Mouse (Mus musculus): ENCODE measurements around the gene Dnm2. TPM values are rescaled to one million over a fixed set of nuclear protein-coding genes. Genes with fewer than 3 reads are reported as not detected.
"Not testable (repeated sequence)": the region's sequence is repeated elsewhere in the genome, so short reads cannot be mapped to it uniquely, and the experiment has no call there.

Dnm2 gene
- polyA plus RNA-seq, 1 experiment from 2014 or later, result 107 TPM

GRCm38 (mm10) chr9:21498284-21498902, 73.7 kb downstream of the Dnm2 start:
- DNase-seq (ENCODE audit: low spot score), result no peak

GRCm38 (mm10) chr9:21503352-21503751, 78.6 kb downstream of the Dnm2 start:
- no peak for DNase-seq (ENCODE audit: low spot score)

DNA sequence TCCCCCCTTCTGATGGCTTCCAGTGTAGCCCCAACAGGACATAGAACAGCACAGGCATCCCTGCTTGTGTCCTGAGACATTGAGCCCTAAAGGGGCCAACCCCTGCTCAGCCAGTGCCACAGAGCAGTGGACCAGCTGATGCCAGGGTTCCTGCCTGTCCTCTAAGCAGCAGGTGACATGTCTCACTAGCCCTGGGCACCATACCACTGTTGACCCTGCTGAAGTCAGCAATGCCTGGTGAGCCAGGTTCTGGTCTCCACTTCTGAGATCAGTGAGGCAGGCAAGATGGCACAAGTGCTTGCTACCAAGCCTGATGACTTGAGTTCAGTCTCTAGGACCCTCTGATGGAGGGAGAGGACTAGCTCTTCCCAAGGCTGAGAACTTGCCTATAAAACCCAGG, 81.1 kb downstream of the Dnm2 start:
- no peak for DNase-seq (ENCODE audit: low spot score)

DNA sequence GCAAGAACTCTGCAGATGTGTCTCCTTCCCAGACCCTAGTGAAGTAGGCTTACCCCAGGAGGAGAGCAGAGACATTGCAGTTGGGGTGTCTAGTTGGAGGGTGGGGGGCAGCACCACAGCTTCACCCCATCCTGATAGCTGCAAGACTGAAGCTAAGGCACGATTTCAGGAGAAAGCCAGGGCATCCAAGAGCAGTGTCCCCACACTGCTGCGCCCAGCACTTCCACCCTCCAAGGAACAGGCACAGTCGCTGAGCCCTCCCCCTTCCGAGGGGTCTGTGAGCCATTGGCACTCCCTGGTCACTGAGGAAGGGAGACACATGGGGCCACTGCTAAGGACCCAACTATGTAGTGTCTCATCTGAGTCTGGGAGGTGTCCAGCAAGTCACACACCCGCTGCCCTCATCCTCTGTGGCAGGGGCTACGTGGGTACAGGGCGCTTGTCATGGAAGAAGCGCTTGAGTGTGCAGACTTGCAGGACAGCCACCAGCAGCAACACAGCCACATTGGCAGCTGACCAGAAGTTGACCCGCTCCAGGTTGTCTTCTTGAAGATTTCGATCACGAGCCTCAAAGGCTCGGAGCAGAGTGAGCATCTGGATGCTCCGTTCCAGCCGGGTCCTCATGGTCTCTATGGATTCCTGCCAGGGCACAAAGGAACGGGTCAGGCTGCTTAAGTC, 83.2 kb downstream of the Dnm2 start:
- no peak for DNase-seq (ENCODE audit: low spot score)

- no peak for DNase-seq (ENCODE audit: low spot score)
These were observed 84.2 kb downstream of the Dnm2 start for GRCm38 (mm10) chr9:21508871-21509404.

DNA sequence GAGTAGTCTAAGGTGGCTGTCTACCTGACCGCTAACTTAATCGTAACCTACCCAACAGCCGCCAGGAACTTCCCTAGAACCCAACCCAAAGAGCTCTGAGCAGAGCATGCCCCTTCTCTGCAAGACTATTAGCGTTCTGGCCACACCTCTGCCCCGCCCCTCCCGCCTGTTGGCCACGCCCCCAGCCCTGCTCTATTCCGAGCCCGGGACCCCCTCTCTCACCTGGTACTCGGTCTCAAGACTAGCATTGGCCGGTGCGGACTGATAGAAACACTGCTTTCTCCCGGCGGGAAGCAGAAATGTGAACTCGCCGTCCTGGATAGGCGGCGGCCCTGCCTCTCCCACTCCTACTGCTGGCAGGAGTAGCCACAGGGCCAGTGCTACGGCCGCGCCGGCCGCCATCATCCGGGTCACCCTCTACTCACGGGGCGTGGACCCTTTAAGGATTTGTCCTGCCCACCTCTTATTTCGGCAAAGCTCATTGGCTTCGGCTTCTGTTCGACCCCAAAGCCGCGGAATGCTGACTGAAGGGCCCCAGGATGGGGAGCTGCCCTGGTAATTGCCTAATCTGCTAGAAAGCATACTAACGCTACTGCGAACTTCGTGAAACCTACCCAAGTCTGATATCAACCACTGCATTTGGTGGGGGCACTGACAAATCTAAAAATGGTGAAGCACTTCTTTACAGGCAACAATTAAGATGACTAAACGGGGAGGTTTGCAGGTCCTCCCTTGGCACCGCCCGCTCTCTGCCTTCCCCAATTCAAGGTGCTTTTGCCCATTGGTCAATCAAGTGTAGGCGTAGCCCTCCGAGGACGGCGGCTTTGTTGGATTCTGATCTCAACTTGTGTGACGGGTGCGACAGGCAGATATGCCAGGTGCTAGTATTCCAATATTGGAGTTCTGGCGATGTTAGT, 85.3 kb downstream of the Dnm2 start, which contains the start of gene Tmed1:
Gene Tmed1 (minus strand): TSS at position 481 of the 917 bp plus-strand sequence.
- peak; percentile 91 for DNase-seq (ENCODE audit: low spot score)

- no peak for DNase-seq (ENCODE audit: low spot score)
These were observed 85.9 kb downstream of the Dnm2 start for GRCm38 (mm10) chr9:21510689-21511015.

DNA sequence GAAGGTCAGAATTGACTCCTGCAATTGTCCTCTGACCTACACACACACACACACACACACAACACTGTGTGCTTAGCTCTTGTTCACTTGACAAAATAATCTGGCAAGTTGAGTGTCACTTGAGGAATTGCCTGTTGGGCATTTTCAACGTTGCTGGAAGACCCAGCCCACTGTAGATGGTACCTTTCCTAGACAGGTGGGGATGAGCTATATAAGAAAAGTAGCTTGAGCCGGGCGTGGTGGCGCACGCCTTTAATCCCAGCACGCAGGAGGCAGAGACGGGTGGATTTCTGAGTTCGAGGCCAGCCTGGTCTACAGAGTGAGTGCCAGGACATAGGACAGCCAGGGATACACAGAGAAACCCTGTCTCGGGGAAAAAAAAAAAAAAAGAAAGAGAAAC, 86.3 kb downstream of the Dnm2 start:
- no peak for DNase-seq (ENCODE audit: low spot score)

- no peak for DNase-seq (ENCODE audit: low spot score)
These were observed 88.8 kb downstream of the Dnm2 start for GRCm38 (mm10) chr9:21513466-21513865.

GRCm38 (mm10) chr9:21517947-21518495, 93.3 kb downstream of the Dnm2 start:
- DNase-seq (ENCODE audit: low spot score), result no peak

- DNase-seq (ENCODE audit: low spot score), result not testable (repeated sequence)
These were observed 94.0 kb downstream of the Dnm2 start for GRCm38 (mm10) chr9:21518690-21519089.

- no peak for DNase-seq (ENCODE audit: low spot score)
These were observed 100.6 kb downstream of the Dnm2 start for GRCm38 (mm10) chr9:21525142-21525936.

DNA sequence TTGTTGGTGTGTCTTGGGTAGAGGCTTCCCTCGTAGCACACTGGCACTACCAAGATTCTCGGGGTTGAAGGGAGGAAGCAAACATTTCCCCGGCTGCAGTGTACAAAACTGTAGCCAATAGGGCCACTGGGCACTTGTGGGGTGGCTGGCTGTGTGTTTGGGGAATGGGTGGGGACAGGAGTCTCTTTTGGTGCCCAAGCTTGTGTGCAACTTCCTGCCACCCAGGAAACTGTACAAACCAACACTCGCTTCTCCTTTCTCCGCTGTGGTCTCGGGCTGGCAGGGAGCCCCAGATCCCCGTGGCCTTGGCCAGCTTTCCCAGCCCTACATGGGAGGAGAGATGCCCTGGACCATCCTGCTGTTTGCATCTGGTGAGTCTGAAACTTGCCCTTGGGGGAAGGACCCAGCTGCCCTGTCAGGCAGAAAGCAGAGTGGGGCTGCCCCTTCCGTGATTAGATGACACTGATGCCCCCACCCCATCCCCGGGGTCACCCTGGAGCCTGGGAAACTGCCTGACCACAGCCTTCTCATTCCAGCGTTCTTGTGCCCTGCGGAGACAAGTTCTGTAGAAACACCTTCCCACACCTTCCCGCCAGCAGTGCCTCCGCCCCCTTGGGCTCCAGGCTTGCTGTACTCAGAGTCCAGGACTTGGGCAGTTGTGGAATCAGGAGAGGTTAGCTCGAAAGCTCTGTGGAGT, 101.4 kb downstream of the Dnm2 start, which contains the start of gene AB124611:
Gene AB124611 (plus strand): TSS at position 240 of the 697 bp plus-strand sequence.
- peak; percentile 68 for DNase-seq (ENCODE audit: low spot score)

- DNase-seq (ENCODE audit: low spot score), result no peak
These were observed 101.9 kb downstream of the Dnm2 start for GRCm38 (mm10) chr9:21526634-21526944.

DNA sequence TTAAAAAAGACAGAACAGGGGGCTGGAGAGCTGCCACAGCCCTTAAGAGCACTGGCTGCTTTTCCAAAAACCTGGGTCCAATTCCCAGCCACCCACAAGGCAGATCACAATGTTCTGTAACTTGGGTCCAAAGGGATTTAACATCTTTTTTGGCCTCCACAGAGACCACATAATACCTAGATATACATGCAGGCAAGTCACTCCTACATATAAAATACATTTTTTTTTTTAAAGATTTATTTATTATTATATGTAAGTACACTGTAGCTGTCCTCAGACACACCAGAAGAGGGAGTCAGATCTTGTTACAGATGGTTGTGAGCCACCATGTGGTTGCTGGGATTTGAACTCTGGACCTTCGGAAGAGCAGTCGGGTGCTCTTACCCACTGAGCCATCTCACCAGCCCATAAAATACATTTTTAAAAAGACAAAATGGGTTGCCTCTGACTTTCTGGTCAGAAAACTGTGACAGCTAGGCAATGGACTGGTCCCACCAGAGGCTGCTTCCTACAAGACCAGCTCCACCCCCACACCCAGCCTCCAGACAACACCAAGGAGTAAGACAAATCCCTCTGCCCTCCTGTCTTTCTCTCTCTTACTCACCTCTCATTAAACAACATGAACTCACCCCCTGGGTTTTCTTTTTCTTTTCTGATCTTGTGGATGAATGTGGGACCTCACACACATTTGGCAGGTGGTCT, 102.5 kb downstream of the Dnm2 start:
- no peak for DNase-seq (ENCODE audit: low spot score)

GRCm38 (mm10) chr9:21527917-21528324, 103.2 kb downstream of the Dnm2 start:
- no peak for DNase-seq (ENCODE audit: low spot score)

DNA sequence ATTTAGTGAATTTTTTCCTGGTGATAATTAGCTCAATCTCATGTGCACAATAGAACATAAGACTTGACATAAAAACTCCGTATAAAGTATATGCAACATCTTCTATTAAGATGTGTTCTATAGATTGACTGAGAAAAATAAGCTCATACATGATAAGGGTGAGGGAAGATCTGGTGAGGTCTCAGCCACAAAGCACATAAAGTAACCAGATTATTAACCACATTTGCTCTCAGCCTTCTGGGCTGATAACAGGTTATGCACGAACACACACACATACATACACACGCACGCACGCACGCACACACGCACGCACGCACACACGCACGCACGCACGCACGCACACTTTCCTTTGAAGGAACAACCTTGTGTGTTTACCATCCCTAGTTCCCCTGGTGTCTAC, 111.8 kb downstream of the Dnm2 start:
- peak; percentile 31 for DNase-seq (ENCODE audit: low spot score)

GRCm38 (mm10) chr9:21537009-21537408, 112.3 kb downstream of the Dnm2 start:
- no peak for DNase-seq (ENCODE audit: low spot score)

DNA sequence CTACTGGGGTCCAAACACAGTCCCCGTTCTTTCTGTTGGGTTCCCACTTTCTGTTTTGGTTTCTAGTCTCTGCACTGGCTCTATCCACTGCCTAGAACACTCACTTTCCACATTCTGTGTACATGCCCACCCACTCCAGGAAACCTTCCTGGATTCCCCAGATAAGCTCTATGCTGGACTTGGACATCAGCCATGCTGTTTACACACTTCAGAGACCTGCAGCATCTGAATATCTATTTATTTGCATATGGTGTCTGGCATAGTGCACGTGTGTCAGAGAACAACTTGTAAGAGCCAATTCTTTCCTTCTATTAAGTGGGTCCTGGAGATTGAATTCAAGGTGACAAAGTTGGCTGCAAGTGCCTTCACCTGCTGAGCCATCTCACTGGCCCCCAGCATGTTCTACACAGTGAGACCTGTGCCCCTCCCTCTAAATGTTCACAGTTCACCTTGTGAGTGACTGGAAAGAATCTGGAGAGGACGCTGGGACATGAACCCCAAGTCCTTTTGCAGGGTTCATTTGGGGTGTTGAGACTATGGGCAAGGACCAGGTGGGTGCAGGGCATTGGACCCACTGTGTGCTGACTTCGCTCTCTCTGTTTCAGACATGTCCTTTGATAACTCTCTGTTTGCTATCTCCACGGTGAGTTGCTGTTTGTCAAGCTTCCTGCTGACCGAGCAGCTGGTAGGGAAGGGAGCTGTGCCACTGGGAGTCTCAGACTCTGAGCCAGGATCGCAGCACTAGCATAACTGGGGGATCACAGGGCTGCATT, 115.5 kb downstream of the Dnm2 start:
- no peak for DNase-seq (ENCODE audit: low spot score)
